Mouse (Mus musculus) hindlimb bud, embryonic 11.5 days (tissue): ENCODE data around the gene Fthl17a.

Experiments used
- DNase-seq: peaks from one replicate; pipeline ENCODE4 v3.0.0-alpha.2; 2012; ENCODE audit warnings: low read depth, low spot score; ENCODE audit errors: extremely low spot score

Fthl17a gene

GRCm38 (mm10) chrX:85249379-85249778 lies at the start of gene Fthl17a:
TSS of gene Fthl17a (plus strand) at chrX:85249679.
- DNase-seq: no peak

- DNase-seq: no peak
These were observed 42.5 kb upstream of the Fthl17a start for GRCm38 (mm10) chrX:85207001-85207400.

- no peak for DNase-seq
These were observed 22.6 kb upstream of the Fthl17a start for GRCm38 (mm10) chrX:85226883-85227282.

- DNase-seq: no peak
These were observed 22.3 kb downstream of the Fthl17a start for GRCm38 (mm10) chrX:85271821-85272220.

GRCm38 (mm10) chrX:85272296-85272695 lies 22.8 kb downstream of the Fthl17a start:
- DNase-seq: no peak

GRCm38 (mm10) chrX:85289846-85290245 lies 40.4 kb downstream of the Fthl17a start:
- no peak for DNase-seq

GRCm38 (mm10) chrX:85292781-85293180 lies 43.3 kb downstream of the Fthl17a start:
- no peak for DNase-seq

GRCm38 (mm10) chrX:85294001-85294400 lies 44.5 kb downstream of the Fthl17a start:
- DNase-seq: no peak

- no peak for DNase-seq
These were observed 55.2 kb downstream of the Fthl17a start for GRCm38 (mm10) chrX:85304674-85305073.

- DNase-seq: no peak
These were observed 69.1 kb downstream of the Fthl17a start for GRCm38 (mm10) chrX:85318576-85318975.

- no peak for DNase-seq
These were observed 69.7 kb downstream of the Fthl17a start for GRCm38 (mm10) chrX:85319193-85319592.
